Mouse (Mus musculus) C2C12 (cell line): ENCODE results near the gene Naaladl1. TPM values are rescaled to one million over a fixed set of nuclear protein-coding genes. Genes with fewer than 3 reads are reported as not detected.

ENCODE experiments used
- H3K27me3 ChIP-seq: one replicate; pipeline ENCODE4 v1.6.1; 2011; ENCODE audit not compliant: control insufficient read depth, insufficient read depth, insufficient read length
- H3K36me3 ChIP-seq: one replicate; pipeline ENCODE4 v1.6.1; 2011; ENCODE audit not compliant: control insufficient read depth, insufficient read depth
- H3K4me3 ChIP-seq: one replicate; pipeline ENCODE4 v1.5.1; 2011; ENCODE audit warnings: mild to moderate bottlenecking, control low read depth; ENCODE audit not compliant: poor library complexity, insufficient read depth, severe bottlenecking
- H3K79me2 ChIP-seq: one replicate; pipeline ENCODE4 v1.6.1; 2011; ENCODE audit not compliant: control insufficient read depth, insufficient read depth
- H3K79me3 ChIP-seq: one replicate; pipeline ENCODE4 v1.6.1; 2011; ENCODE audit warnings: low read depth, control low read depth
- H3ac ChIP-seq: one replicate; pipeline ENCODE3; 2011; ENCODE audit warnings: low read depth; ENCODE audit not compliant: control insufficient read depth, insufficient read length
- CEBPB ChIP-seq: IDR thresholded peaks from one replicate; pipeline ENCODE4 v1.6.1; 2011; ENCODE audit warnings: low read depth, mild to moderate bottlenecking, control low read depth, moderate library complexity
- CTCF ChIP-seq: IDR thresholded peaks from one replicate; pipeline ENCODE4 v1.5.1; 2011; ENCODE audit not compliant: control insufficient read depth, insufficient read depth, insufficient read length
- FOSL1 ChIP-seq: IDR thresholded peaks from one replicate; pipeline ENCODE4 v1.8.0; 2011; ENCODE audit warnings: mild to moderate bottlenecking, low read length; ENCODE audit not compliant: poor library complexity, insufficient read depth, severe bottlenecking
- MAX ChIP-seq: IDR thresholded peaks from one replicate; pipeline ENCODE4 v1.6.1; 2011; ENCODE audit warnings: mild to moderate bottlenecking, control low read depth
- MYOD1 ChIP-seq: IDR thresholded peaks from one replicate; pipeline ENCODE4 v1.6.1; 2011; ENCODE audit warnings: low read depth; ENCODE audit not compliant: control insufficient read depth, insufficient read length
- MYOG ChIP-seq: IDR thresholded peaks from one replicate; pipeline ENCODE4 v1.6.1; 2011; ENCODE audit not compliant: control insufficient read depth, insufficient read length; ENCODE audit errors: extremely low read depth
- USF1 ChIP-seq: IDR thresholded peaks from one replicate; pipeline ENCODE4 v1.6.1; 2011; ENCODE audit warnings: low read depth, mild to moderate bottlenecking, control low read depth, moderate library complexity
- polyA plus RNA-seq: library from polyadenylated mRNA; unstranded; fragments of >200 nt; fragmentation: generic; extraction: Trizol; gene quantifications from one replicate; pipeline ENCODE4 v1.2.1, GENCODE M21; 2012; ENCODE audit warnings: missing spikeins

Naaladl1 gene
- polyA plus RNA-seq, 1 experiment = 0.16 TPM

DNA sequence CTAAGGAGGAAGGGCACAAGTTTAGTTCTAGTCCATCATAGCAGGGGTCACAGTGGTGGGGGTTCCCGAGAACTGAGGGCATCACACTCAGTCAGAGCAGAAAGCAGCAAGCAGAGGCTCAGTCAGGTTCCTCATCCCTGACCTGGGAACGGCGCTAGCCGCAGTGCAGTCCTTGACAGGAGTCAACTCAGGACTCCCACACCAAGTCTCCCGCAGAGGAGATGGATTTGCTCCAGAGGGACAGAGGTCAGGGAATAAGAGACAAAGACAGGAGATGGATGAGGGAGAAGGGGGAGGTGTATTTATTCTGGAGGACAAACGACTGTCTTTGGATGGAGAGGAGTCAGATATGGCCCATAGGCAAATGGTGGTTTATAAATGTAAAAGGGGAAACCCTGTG lies 7.5 kb downstream of the Naaladl1 start:
- TF ChIP-seq CTCF = no peak
- no peak for TF ChIP-seq MAX
- TF ChIP-seq MYOD1 = no peak
- no peak for TF ChIP-seq CEBPB
- no peak for TF ChIP-seq FOSL1
- TF ChIP-seq USF1 = no peak
- no peak for TF ChIP-seq MYOG
- H3K79me3 ChIP-seq = peaks cover 16% of the 10 kb centered on the region
- H3K36me3 ChIP-seq = peaks cover 22% of the 10 kb centered on the region
- H3K27me3 ChIP-seq = no peaks in the 10 kb centered on the region
- H3K79me2 ChIP-seq = peaks cover 27% of the 10 kb centered on the region
- H3ac ChIP-seq = no peak overlapping the region
- H3K4me3 ChIP-seq = no peak overlapping the region

DNA sequence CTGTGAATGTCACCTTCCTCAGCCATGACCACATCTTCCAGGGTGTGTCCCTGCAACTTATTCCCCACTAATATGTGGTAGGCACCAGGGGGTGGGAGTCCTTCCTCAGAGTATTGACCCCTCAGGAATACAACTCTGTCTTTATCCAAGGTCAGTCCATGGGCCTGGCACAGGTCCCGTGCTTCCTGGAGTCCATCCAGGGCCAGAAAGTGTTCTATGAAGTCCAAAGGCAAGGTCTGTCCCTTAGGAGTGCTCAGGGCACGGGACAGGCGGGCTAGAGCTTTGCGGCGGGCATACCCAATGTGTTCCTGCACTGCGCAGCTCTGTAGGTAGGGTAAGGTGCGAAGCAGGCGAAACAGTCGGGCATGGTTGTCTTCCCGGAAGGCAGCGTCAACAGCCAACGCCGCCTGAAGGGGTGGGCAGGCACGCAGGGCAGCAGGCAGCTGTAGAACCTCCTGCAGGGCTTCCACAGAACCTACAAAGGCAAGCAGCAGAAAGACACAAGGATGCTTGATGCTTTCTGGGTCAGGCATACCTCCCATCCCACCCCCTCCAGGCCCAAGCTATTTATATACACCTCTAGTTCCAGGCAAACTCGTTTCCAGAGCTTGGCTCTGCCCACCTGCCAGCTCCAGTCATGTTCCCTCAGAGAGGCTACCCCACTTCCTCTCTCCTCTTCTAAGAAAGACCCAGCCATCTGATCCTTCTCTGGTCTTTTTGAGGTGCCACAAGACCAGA lies 10.7 kb downstream of the Naaladl1 start:
- H3K27me3 ChIP-seq = no peaks in the 10 kb centered on the region
- H3ac ChIP-seq = no peak overlapping the region
- H3K4me3 ChIP-seq = peak overlapping the region; percentile 74
- TF ChIP-seq MYOG = no peak
- TF ChIP-seq MYOD1 = no peak
- no peak for TF ChIP-seq CTCF
- TF ChIP-seq MAX = no peak
- no peak for TF ChIP-seq CEBPB
- TF ChIP-seq FOSL1 = no peak
- TF ChIP-seq USF1 = no peak
- H3K36me3 ChIP-seq = peaks cover 22% of the 10 kb centered on the region
- H3K79me2 ChIP-seq = peaks cover 27% of the 10 kb centered on the region
- H3K79me3 ChIP-seq = peaks cover 16% of the 10 kb centered on the region

DNA sequence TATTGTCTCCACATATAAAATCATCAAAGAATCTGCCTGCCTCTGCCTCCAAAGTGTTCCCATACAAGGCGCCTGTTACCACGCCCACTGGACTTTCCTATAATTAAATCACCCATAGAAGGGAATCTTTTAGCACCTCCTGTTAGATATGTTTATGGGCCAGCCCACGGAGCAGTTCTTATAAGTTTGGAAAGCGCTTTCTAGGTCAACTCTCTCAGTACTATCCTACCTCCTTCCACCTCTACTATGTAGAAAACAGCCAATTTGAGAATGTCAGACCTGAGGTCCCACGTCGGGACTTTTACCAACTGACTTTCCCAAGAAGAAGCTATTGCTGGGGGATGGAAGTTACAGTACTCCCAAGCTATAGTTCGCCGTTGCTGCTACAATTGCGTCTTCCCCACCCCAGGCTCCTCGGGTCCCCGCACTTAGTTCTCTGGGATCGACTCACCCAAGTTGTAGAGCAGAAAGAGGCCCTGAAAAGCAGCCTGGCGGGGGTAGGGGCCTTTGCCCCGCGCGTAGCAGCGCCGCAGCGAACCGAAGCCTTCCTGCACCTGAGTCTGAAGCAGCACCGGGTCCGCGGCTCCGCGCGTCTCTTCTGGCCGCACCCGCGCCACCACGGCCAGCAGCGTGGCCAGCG lies 11.9 kb downstream of the Naaladl1 start:
- Histone ChIP-seq H3ac (peak overlapping the region; percentile 95), H3K36me3 (peaks cover 22% of the 10 kb centered on the region), H3K79me3 (peaks cover 16% of the 10 kb centered on the region), H3K79me2 (peaks cover 27% of the 10 kb centered on the region), H3K27me3 (no peaks in the 10 kb centered on the region), H3K4me3 (peak overlapping the region; percentile 74)
- TF ChIP-seq MYOD1 (no peak), CEBPB (no peak), MAX (no peak), CTCF (no peak), USF1 (no peak), MYOG (no peak), FOSL1 (no peak)

DNA sequence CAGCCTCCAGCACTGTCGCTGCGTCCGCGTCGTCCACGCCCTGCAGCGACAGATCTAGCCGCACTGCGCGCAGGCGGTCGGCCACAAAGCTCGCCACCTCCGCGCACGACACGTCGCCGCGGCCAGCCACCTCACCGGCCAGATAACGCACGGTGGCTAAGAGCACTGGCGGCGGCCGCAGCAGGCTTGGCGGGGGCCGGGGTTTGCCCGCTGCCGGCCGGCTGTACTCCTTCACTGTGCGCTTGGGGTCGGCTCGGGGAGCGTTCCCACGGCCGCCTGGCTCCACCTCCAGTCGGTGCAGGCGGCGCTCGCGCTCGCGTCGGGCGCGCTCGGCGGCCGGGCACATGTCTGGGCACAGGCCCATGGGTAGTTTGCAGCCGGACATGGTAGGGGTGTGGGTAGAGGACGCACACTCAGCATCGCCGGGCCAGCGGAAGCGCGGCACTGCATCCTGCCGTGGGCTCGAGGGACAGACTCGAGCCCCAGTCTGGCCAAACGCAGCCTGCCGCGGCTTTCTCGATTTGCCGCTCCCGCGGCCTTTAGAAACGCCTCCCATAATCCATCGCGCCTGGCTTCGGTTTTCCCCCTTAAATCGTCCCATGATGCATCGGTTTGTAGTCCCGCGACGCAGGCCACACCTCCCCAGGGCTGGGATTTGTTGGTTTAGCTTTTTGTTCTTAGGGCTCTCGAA lies 12.5 kb downstream of the Naaladl1 start, which contains the start of gene Sac3d1:
Sac3d1 (minus strand) TSS at position 665 of the 691 bp plus-strand sequence.
- H3K36me3 ChIP-seq = peaks cover 22% of the 10 kb centered on the region
- H3K79me2 ChIP-seq = peaks cover 27% of the 10 kb centered on the region
- H3K27me3 ChIP-seq = no peaks in the 10 kb centered on the region
- peak within 1 kb of the TSS; percentile 95 for H3ac ChIP-seq
- TF ChIP-seq CEBPB (no peak), MAX (peak; percentile 67)
- H3K4me3 ChIP-seq = peak within 1 kb of the TSS; percentile 74
- H3K79me3 ChIP-seq = peaks cover 16% of the 10 kb centered on the region

DNA sequence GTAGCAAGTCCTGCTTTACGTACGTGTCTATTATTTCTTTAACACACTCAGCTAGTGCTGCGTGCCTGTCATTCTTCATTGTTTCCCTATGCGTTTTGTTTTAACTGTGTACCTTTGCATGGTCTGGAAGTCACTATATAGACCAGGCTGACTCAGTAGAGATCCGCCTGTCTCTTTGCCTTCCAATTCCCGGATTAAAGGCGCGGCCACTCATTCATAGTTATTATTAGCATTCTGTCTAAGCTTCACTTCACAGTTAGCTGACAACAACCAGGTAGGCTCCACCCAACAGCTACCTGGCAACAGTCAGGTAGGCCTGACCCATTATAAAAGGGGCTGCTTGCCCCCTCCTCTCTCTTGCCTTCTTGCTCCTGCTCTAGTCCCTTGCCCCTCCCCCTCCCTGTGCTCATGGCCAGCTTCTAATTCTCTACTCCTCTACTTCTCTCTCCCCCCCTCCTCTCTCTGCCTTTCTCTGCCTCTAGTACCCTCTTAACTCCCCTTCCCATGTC lies 13.1 kb downstream of the Naaladl1 start:
- H3K36me3 ChIP-seq = peaks cover 27% of the 10 kb centered on the region
- TF ChIP-seq MYOG (no peak), CEBPB (no peak), MYOD1 (no peak), FOSL1 (no peak), USF1 (no peak), CTCF (no peak), MAX (no peak)
- H3K79me2 ChIP-seq = peaks cover 27% of the 10 kb centered on the region

More for the DNA sequence above, 13.1 kb downstream of the Naaladl1 start:
- peaks cover 16% of the 10 kb centered on the region for H3K79me3 ChIP-seq
- H3K4me3 ChIP-seq = peak overlapping the region; percentile 74
- no peaks in the 10 kb centered on the region for H3K27me3 ChIP-seq
- peak overlapping the region; percentile 38 for H3ac ChIP-seq
